Mouse (Mus musculus) cerebellum, postnatal 36 days (tissue): ENCODE measurements at regions not wholly inside any gene's neighbourhood (a gene's known extent, or its start where the extent isn't known, plus 50 kb on each side); places are given as distances from the start of the nearest gene placed in this dataset.

Experiments
- DNase-seq, 2 experiments: peaks; one replicate each; pipeline ENCODE4 v3.0.0; 2021 to 2022; ENCODE audit warnings: mixed read lengths in 2 of 2

GRCm38 (mm10) chr11:89145281-89145945 lies 71.8 kb downstream of the Gm525 start:
- DNase-seq = no peak

GRCm38 (mm10) chr11:89142527-89143154 lies 69.0 kb downstream of the Gm525 start:
- no peak for DNase-seq
